Mouse (Mus musculus): ENCODE measurements around the gene Neurl1a. TPM values are rescaled to one million over a fixed set of nuclear protein-coding genes. Genes with fewer than 3 reads are reported as not detected.
A peak's percentile ranks its signal among the peaks of the same experiment; 100 is the strongest.

The Neurl1a gene
- polyA plus RNA-seq, 1 experiment from 2014 or later, result 0.76 TPM

GRCm38 (mm10) chr19:47212401-47212800, 33.8 kb downstream of the Neurl1a start:
- DNase-seq (no peak), ATAC-seq (no peak)
- no peak overlapping the region for H3K4me2 ChIP-seq (ENCODE audit: low read depth, low read length)
- H3K4me3 ChIP-seq (ENCODE audit: low read depth, low read length), result no peak overlapping the region
- no peaks in the 10 kb centered on the region for H3K36me3 ChIP-seq (replicated peaks; ENCODE audit: insufficient read depth, low read length)
- WGBS (ENCODE audit: insufficient replicate concordance), result 79% methylated on average over 7 of the region's 7 CpGs
- H3K4me1 ChIP-seq (ENCODE audit: insufficient read depth), result no peaks in the 10 kb centered on the region; the same call in 1 of the 2 replicates
- H3K9me3 ChIP-seq (ENCODE audit: low read length), result no peaks in the 10 kb centered on the region
- TF ChIP-seq EP300 (IDR thresholded peaks at IDR 0.05; ENCODE audit: low read depth), result no peak
- TF ChIP-seq CTCF (IDR thresholded peaks at IDR 0.05; ENCODE audit: low read depth), result no peak
- no peaks in the 10 kb centered on the region for H3K27me3 ChIP-seq (ENCODE audit: insufficient read depth, low read length)
- H3K9ac ChIP-seq (replicated peaks), result no peak overlapping the region
- no peak overlapping the region for H3K27ac ChIP-seq (ENCODE audit: low read depth)

- Histone ChIP-seq H3K4me1 (ENCODE audit: insufficient read depth) (no peaks in the 10 kb centered on the region; the same call in 1 of the 2 replicates), H3K27me3 (ENCODE audit: insufficient read depth, low read length) (no peaks in the 10 kb centered on the region), H3K9me3 (ENCODE audit: low read length) (no peaks in the 10 kb centered on the region), H3K4me2 (ENCODE audit: low read depth, low read length) (no peak overlapping the region), H3K4me3 (ENCODE audit: low read depth, low read length) (no peak overlapping the region), H3K9ac (replicated peaks) (no peak overlapping the region), H3K36me3 (replicated peaks; ENCODE audit: insufficient read depth, low read length) (no peaks in the 10 kb centered on the region), H3K27ac (ENCODE audit: low read depth) (no peak overlapping the region)
- no peak for DNase-seq
- ATAC-seq, result no peak
- TF ChIP-seq CTCF (IDR thresholded peaks at IDR 0.05; ENCODE audit: low read depth), result peak; percentile 51
- no peak for TF ChIP-seq EP300 (IDR thresholded peaks at IDR 0.05; ENCODE audit: low read depth)
- 42% methylated on average over 1 of the region's 1 CpGs for WGBS (ENCODE audit: insufficient replicate concordance)
Observed at GRCm38 (mm10) chr19:47213470-47213869, 34.9 kb downstream of the Neurl1a start.

GRCm38 (mm10) chr19:47216766-47217165, 38.1 kb downstream of the Neurl1a start:
- Histone ChIP-seq H3K36me3 (replicated peaks; ENCODE audit: insufficient read depth, low read length) (no peaks in the 10 kb centered on the region), H3K4me1 (ENCODE audit: insufficient read depth) (peaks cover 5% of the 10 kb centered on the region), H3K27ac (ENCODE audit: low read depth) (no peak overlapping the region), H3K4me2 (ENCODE audit: low read depth, low read length) (no peak overlapping the region), H3K9me3 (ENCODE audit: low read length) (no peaks in the 10 kb centered on the region), H3K4me3 (ENCODE audit: low read depth, low read length) (no peak overlapping the region), H3K27me3 (ENCODE audit: insufficient read depth, low read length) (no peaks in the 10 kb centered on the region), H3K9ac (replicated peaks) (no peak overlapping the region)
- WGBS (ENCODE audit: insufficient replicate concordance), result 70% methylated on average over 5 of the region's 5 CpGs
- no peak for DNase-seq
- TF ChIP-seq EP300 (IDR thresholded peaks at IDR 0.05; ENCODE audit: low read depth) (no peak), CTCF (IDR thresholded peaks at IDR 0.05; ENCODE audit: low read depth) (no peak)
- ATAC-seq, result no peak

GRCm38 (mm10) chr19:47219622-47220021, 41.0 kb downstream of the Neurl1a start:
- Histone ChIP-seq H3K4me2 (ENCODE audit: low read depth, low read length) (no peak overlapping the region), H3K9ac (replicated peaks) (no peak overlapping the region), H3K4me3 (ENCODE audit: low read depth, low read length) (no peak overlapping the region), H3K4me1 (ENCODE audit: insufficient read depth) (peaks cover 5% of the 10 kb centered on the region), H3K27ac (ENCODE audit: low read depth) (no peak overlapping the region), H3K27me3 (ENCODE audit: insufficient read depth, low read length) (no peaks in the 10 kb centered on the region), H3K9me3 (ENCODE audit: low read length) (no peaks in the 10 kb centered on the region), H3K36me3 (replicated peaks; ENCODE audit: insufficient read depth, low read length) (no peaks in the 10 kb centered on the region)
- no peak for DNase-seq
- TF ChIP-seq CTCF (IDR thresholded peaks at IDR 0.05; ENCODE audit: low read depth), result no peak
- no peak for TF ChIP-seq EP300 (IDR thresholded peaks at IDR 0.05; ENCODE audit: low read depth)
- ATAC-seq, result peak; percentile 62
- 58% methylated on average over 4 of the region's 4 CpGs for WGBS (ENCODE audit: insufficient replicate concordance)

- H3K9ac ChIP-seq (replicated peaks), result no peak overlapping the region
- H3K4me3 ChIP-seq (ENCODE audit: low read depth, low read length), result no peak overlapping the region
- no peak overlapping the region for H3K27ac ChIP-seq (ENCODE audit: low read depth)
- 69% methylated on average over 2 of the region's 2 CpGs for WGBS (ENCODE audit: insufficient replicate concordance)
- no peak overlapping the region for H3K4me2 ChIP-seq (ENCODE audit: low read depth, low read length)
- no peaks in the 10 kb centered on the region for H3K36me3 ChIP-seq (replicated peaks; ENCODE audit: insufficient read depth, low read length)
- no peak for DNase-seq
- TF ChIP-seq CTCF (IDR thresholded peaks at IDR 0.05; ENCODE audit: low read depth) (no peak), EP300 (IDR thresholded peaks at IDR 0.05; ENCODE audit: low read depth) (no peak)
- H3K27me3 ChIP-seq (ENCODE audit: insufficient read depth, low read length), result no peaks in the 10 kb centered on the region
- peaks cover 5% of the 10 kb centered on the region for H3K4me1 ChIP-seq (ENCODE audit: insufficient read depth)
- ATAC-seq, result peak; percentile 88
- H3K9me3 ChIP-seq (ENCODE audit: low read length), result no peaks in the 10 kb centered on the region
Observed at GRCm38 (mm10) chr19:47220232-47220631, 41.6 kb downstream of the Neurl1a start.

- H3K9ac ChIP-seq (replicated peaks), result no peak overlapping the region
- WGBS (ENCODE audit: insufficient replicate concordance), result 78% methylated on average over 4 of the region's 4 CpGs
- TF ChIP-seq EP300 (IDR thresholded peaks at IDR 0.05; ENCODE audit: low read depth) (no peak), CTCF (IDR thresholded peaks at IDR 0.05; ENCODE audit: low read depth) (no peak)
- no peak overlapping the region for H3K27ac ChIP-seq (ENCODE audit: low read depth)
- H3K4me3 ChIP-seq (ENCODE audit: low read depth, low read length), result no peak overlapping the region
- ATAC-seq (no peak), DNase-seq (no peak)
- no peak overlapping the region for H3K4me2 ChIP-seq (ENCODE audit: low read depth, low read length)
- no peaks in the 10 kb centered on the region for H3K36me3 ChIP-seq (replicated peaks; ENCODE audit: insufficient read depth, low read length)
- no peaks in the 10 kb centered on the region for H3K27me3 ChIP-seq (ENCODE audit: insufficient read depth, low read length)
- no peaks in the 10 kb centered on the region for H3K9me3 ChIP-seq (ENCODE audit: low read length)
- H3K4me1 ChIP-seq (ENCODE audit: insufficient read depth), result peaks cover 5% of the 10 kb centered on the region
Observed at GRCm38 (mm10) chr19:47221006-47221405, 42.4 kb downstream of the Neurl1a start.
